Mouse (Mus musculus): ENCODE data around the gene Ncapd3. TPM values are rescaled to one million over a fixed set of nuclear protein-coding genes. Genes with fewer than 3 reads are reported as not detected.

The Ncapd3 gene
- polyA plus RNA-seq, 1 experiment from 2014 or later = 35.1 TPM

DNA sequence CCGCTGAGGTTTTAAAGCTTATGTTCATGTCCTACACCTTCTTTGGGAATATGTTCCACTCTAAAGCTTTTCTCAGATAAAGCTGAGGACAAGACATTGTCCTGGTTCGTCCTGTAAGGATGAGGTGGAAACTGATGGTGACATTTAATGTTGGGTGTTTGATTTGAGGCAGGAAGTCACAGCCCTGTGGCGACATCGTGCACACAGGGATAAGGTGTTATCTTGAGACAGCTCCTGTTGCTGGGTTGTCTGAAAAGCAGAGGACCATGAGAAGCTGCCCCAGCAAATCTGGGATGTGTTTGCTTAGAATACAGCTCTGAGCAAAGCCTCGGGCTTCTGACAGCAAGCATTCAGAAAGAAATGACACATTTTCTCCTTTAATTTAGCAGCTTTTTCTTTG, 56.3 kb downstream of the Ncapd3 start:
- H3K9ac ChIP-seq (ENCODE audit: low read length) = no peak overlapping the region
- no peaks in the 10 kb centered on the region for H3K9me3 ChIP-seq (ENCODE audit: control insufficient read depth, low read length)
- no peaks in the 10 kb centered on the region for H3K27me3 ChIP-seq (ENCODE audit: control insufficient read depth, insufficient read depth, low read depth, low read length)
- no peak overlapping the region for H3K27ac ChIP-seq (ENCODE audit: low read length)
- no peak overlapping the region for H3K4me2 ChIP-seq (ENCODE audit: low read depth, low read length)
- H3K4me3 ChIP-seq (ENCODE audit: low read length) = no peak overlapping the region
- ATAC-seq (ENCODE audit: low read depth) = no peak
- no peaks in the 10 kb centered on the region for H3K4me1 ChIP-seq (replicated peaks; ENCODE audit: control insufficient read depth, insufficient read depth, low read length)
- H3K36me3 ChIP-seq (ENCODE audit: control insufficient read depth, insufficient read depth, low read length) = peaks cover 60% of the 10 kb centered on the region
- 81% methylated on average over 5 of the region's 5 CpGs for WGBS

DNA sequence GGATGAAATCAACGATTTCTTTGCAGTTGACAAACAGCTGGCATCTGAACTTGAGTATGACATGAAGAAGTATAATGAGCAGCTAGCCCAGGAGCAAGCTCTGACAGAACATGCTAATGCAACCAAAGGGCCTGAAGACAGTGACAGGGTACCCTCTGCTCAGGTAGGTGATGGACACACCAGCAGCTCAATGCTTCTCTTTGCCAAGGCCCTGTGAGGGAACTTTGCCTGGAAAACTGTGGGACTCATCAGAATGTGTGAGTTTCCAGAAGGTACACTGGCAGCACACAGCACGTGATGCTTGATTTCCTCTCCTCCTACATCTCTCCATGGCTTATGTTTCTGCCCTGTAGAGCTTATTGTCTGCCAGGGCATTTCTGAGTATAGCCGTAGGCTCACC, 57.4 kb downstream of the Ncapd3 start:
- H3K4me1 ChIP-seq (replicated peaks; ENCODE audit: control insufficient read depth, insufficient read depth, low read length) = no peaks in the 10 kb centered on the region
- H3K27me3 ChIP-seq (ENCODE audit: control insufficient read depth, insufficient read depth, low read depth, low read length) = no peaks in the 10 kb centered on the region
- no peak overlapping the region for H3K4me2 ChIP-seq (ENCODE audit: low read depth, low read length)
- H3K36me3 ChIP-seq (ENCODE audit: control insufficient read depth, insufficient read depth, low read length) = peaks cover 63% of the 10 kb centered on the region
- WGBS = 87% methylated on average over 3 of the region's 3 CpGs
- no peak overlapping the region for H3K27ac ChIP-seq (ENCODE audit: low read length)
- H3K9ac ChIP-seq (ENCODE audit: low read length) = no peak overlapping the region
- H3K9me3 ChIP-seq (ENCODE audit: control insufficient read depth, low read length) = no peaks in the 10 kb centered on the region
- ATAC-seq (ENCODE audit: low read depth) = no peak
- H3K4me3 ChIP-seq (ENCODE audit: low read length) = no peak overlapping the region

DNA sequence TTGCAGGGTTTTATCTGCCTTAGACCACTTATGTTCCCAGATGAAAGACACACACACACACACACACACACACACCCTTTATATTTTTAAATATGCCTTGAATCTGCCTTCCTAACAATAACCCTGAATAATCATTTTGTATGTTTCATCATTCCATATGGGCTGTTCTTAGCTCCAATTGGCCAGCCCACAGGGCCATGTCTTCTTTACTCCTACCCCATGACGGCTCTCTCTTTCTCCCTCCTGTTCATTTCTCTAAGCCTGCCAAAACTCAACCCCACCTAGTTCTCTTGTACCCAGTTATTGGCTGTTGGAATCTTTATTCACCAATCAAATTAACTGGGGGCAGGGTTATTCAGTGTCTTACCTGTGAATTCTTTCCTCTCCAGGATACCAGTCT, 60.2 kb downstream of the Ncapd3 start:
- Histone ChIP-seq H3K9me3 (ENCODE audit: control insufficient read depth, low read length) (no peaks in the 10 kb centered on the region), H3K27ac (ENCODE audit: low read length) (no peak overlapping the region), H3K4me1 (replicated peaks; ENCODE audit: control insufficient read depth, insufficient read depth, low read length) (no peaks in the 10 kb centered on the region), H3K36me3 (ENCODE audit: control insufficient read depth, insufficient read depth, low read length) (peaks cover 53% of the 10 kb centered on the region), H3K4me2 (ENCODE audit: low read depth, low read length) (no peak overlapping the region), H3K9ac (ENCODE audit: low read length) (no peak overlapping the region), H3K27me3 (ENCODE audit: control insufficient read depth, insufficient read depth, low read depth, low read length) (no peaks in the 10 kb centered on the region), H3K4me3 (ENCODE audit: low read length) (no peak overlapping the region)
- 88% methylated on average over 1 of the region's 1 CpGs for WGBS
- ATAC-seq (ENCODE audit: low read depth) = no peak

DNA sequence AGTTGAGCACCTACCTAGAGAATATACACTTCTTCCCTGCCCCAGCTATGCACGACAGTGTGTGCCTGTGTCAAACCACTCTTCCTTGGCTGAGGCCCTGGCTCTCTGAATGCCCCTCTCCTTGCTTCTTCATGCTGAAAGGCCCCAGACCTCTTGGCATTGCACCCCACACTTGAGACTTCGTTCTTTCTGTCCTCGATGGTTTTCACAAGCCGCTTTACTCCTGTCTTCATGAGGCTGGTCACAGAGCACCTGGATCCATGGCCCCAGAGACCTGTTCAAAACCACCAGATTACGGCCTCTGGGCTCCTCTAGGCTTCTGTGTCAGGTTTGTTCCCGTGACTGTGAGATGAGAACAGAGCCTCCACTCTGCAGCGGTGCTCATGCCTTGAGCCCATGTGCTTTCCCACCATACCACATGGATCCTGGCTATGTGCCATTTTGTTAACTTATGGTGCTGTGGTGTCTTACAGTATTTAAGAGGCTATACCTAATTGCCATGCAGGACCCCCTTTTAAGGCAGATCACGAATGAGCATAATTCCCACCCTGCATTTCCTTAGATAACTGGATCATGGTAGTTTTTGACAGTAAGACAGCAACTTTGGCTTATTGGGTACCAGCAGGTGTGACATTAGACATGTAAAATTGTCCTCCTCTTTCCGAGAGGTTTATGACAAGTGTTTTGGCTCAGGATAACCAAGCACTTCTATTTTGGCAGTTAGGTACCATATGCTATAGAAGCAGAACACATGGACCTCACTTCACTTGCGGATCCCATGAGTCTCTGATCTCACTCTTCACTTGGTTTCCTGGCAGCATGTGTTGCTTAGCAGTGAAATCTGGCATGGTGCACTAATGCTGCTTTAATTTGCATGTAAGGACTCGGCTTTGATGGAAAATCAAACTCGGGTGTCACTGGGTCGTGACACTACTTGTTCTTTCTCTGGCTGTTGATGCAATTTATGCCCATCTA, 61.1 kb downstream of the Ncapd3 start:
- Histone ChIP-seq H3K9ac (ENCODE audit: low read length) (no peak overlapping the region), H3K4me1 (replicated peaks; ENCODE audit: control insufficient read depth, insufficient read depth, low read length) (no peaks in the 10 kb centered on the region), H3K27ac (ENCODE audit: low read length) (no peak overlapping the region), H3K4me3 (ENCODE audit: low read length) (no peak overlapping the region), H3K27me3 (ENCODE audit: control insufficient read depth, insufficient read depth, low read depth, low read length) (no peaks in the 10 kb centered on the region), H3K9me3 (ENCODE audit: control insufficient read depth, low read length) (no peaks in the 10 kb centered on the region), H3K36me3 (ENCODE audit: control insufficient read depth, insufficient read depth, low read length) (peaks cover 52% of the 10 kb centered on the region), H3K4me2 (ENCODE audit: low read depth, low read length) (no peak overlapping the region)
- WGBS = 88% methylated on average over 13 of the region's 13 CpGs
- no peak for ATAC-seq (ENCODE audit: low read depth)

DNA sequence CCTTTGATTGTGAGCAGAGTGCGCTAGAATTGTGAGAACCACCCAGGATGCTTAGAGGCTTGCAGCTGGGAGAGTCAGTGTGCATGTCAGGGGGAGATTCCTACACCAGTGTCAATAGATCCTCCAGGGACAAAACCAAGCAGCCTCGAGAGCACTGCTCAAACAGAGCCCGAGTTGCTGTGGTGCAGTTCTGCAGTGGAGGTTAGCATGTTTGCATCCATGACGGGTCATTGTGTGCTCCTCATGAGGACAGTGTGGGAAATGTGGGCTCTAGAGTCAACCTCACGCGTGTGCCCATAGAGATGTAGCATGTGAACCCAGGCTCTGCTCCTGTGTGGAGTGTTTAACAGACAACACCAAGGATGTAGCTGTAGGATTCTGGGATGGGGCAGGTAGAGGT, 62.9 kb downstream of the Ncapd3 start:
- H3K9me3 ChIP-seq (ENCODE audit: control insufficient read depth, low read length) = no peaks in the 10 kb centered on the region
- H3K27ac ChIP-seq (ENCODE audit: low read length) = no peak overlapping the region
- no peak for ATAC-seq (ENCODE audit: low read depth)
- 86% methylated on average over 6 of the region's 6 CpGs for WGBS
- no peaks in the 10 kb centered on the region for H3K4me1 ChIP-seq (replicated peaks; ENCODE audit: control insufficient read depth, insufficient read depth, low read length)
- peaks cover 48% of the 10 kb centered on the region for H3K36me3 ChIP-seq (ENCODE audit: control insufficient read depth, insufficient read depth, low read length)
- no peak overlapping the region for H3K4me3 ChIP-seq (ENCODE audit: low read length)
- H3K27me3 ChIP-seq (ENCODE audit: control insufficient read depth, insufficient read depth, low read depth, low read length) = no peaks in the 10 kb centered on the region
- H3K9ac ChIP-seq (ENCODE audit: low read length) = no peak overlapping the region
- H3K4me2 ChIP-seq (ENCODE audit: low read depth, low read length) = no peak overlapping the region

DNA sequence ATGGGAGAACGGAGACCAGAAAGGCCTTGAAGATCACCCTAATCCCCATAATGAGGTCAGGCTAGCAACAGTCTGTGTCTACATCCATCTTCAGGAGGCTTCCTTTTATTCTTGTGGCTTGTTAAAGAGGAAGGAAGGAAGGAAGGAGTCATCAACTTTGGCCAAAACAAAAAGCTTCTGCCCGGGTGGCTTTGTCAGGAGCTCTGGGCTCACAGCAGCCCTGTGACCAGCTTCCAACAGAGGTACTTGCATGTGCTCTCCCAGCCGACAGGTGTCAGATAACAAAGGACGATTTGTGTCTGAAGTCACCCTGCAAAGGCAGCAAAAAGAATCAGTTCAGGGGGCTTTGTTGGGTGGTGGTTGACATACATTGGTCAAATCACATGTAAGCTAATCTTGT, 68.1 kb downstream of the Ncapd3 start:
- 39% methylated on average over 4 of the region's 4 CpGs for WGBS
- H3K27me3 ChIP-seq (ENCODE audit: control insufficient read depth, insufficient read depth, low read depth, low read length) = no peaks in the 10 kb centered on the region
- H3K4me2 ChIP-seq (ENCODE audit: low read depth, low read length) = no peak overlapping the region
- H3K9me3 ChIP-seq (ENCODE audit: control insufficient read depth, low read length) = no peaks in the 10 kb centered on the region
- no peak overlapping the region for H3K4me3 ChIP-seq (ENCODE audit: low read length)
- peak overlapping the region; percentile 5 for H3K27ac ChIP-seq (ENCODE audit: low read length)
- peaks cover 30% of the 10 kb centered on the region for H3K36me3 ChIP-seq (ENCODE audit: control insufficient read depth, insufficient read depth, low read length)
- peak; percentile 49; the same call in 1 of the 2 replicates for ATAC-seq (ENCODE audit: low read depth)
- H3K9ac ChIP-seq (ENCODE audit: low read length) = no peak overlapping the region
- H3K4me1 ChIP-seq (replicated peaks; ENCODE audit: control insufficient read depth, insufficient read depth, low read length) = no peaks in the 10 kb centered on the region; the same call in 1 of the 2 replicates

DNA sequence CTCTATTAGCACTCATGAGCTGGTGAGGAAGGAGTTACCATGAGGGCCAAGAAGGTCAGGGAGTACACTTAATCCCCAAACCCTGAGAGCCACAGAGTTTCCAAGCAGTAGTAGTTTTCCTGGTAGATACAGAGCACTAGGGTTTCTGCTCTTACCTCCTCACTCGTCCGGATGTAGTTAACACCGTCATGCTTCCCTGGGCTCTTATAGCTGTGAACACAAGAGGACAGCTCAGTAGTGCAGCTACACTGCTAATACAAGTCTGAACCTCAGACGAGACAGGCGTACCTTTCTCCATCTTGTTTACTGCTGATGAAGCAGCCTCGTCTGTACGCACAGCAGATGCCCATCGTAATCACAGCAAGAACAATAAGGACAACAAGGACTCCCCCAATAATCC, 68.6 kb downstream of the Ncapd3 start:
- no peak overlapping the region for H3K4me2 ChIP-seq (ENCODE audit: low read depth, low read length)
- whole genome bisulfite sequencing = 84% methylated on average over 8 of the region's 8 CpGs
- H3K9ac ChIP-seq (ENCODE audit: low read length) = no peak overlapping the region
- H3K36me3 ChIP-seq (ENCODE audit: control insufficient read depth, insufficient read depth, low read length) = peaks cover 32% of the 10 kb centered on the region
- no peaks in the 10 kb centered on the region for H3K27me3 ChIP-seq (ENCODE audit: control insufficient read depth, insufficient read depth, low read depth, low read length)
- no peaks in the 10 kb centered on the region for H3K9me3 ChIP-seq (ENCODE audit: control insufficient read depth, low read length)
- no peak overlapping the region for H3K4me3 ChIP-seq (ENCODE audit: low read length)
- H3K4me1 ChIP-seq (replicated peaks; ENCODE audit: control insufficient read depth, insufficient read depth, low read length) = no peaks in the 10 kb centered on the region; the same call in 1 of the 2 replicates
- no peak for ATAC-seq (ENCODE audit: low read depth)
- H3K27ac ChIP-seq (ENCODE audit: low read length) = peak overlapping the region; percentile 5

DNA sequence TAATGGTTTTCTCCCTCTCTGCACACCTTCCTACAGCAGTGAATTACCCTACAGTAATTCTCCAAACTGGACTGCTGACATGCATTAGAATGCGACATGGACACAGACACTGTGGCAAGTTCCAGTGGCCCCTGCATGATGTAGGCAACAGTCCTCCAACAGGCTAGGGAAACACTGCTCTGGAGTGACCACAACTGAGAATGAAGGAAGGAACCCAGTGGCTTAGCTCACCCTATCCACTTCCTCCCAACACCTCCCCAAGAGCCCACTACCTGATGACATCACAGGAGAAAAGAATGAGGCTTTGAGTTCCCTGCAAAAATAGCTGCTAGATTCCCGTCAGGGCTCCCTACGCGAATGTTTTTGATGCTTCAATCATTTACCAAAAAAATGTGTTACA, 69.5 kb downstream of the Ncapd3 start:
- H3K9me3 ChIP-seq (ENCODE audit: control insufficient read depth, low read length) = no peaks in the 10 kb centered on the region
- H3K4me3 ChIP-seq (ENCODE audit: low read length) = no peak overlapping the region
- peaks cover 32% of the 10 kb centered on the region for H3K36me3 ChIP-seq (ENCODE audit: control insufficient read depth, insufficient read depth, low read length)
- no peaks in the 10 kb centered on the region; the same call in 1 of the 2 replicates for H3K4me1 ChIP-seq (replicated peaks; ENCODE audit: control insufficient read depth, insufficient read depth, low read length)
- 79% methylated on average over 4 of the region's 4 CpGs for WGBS
- no peak overlapping the region for H3K27ac ChIP-seq (ENCODE audit: low read length)
- H3K27me3 ChIP-seq (ENCODE audit: control insufficient read depth, insufficient read depth, low read depth, low read length) = no peaks in the 10 kb centered on the region
- no peak overlapping the region for H3K9ac ChIP-seq (ENCODE audit: low read length)
- ATAC-seq (ENCODE audit: low read depth) = no peak
- H3K4me2 ChIP-seq (ENCODE audit: low read depth, low read length) = no peak overlapping the region

DNA sequence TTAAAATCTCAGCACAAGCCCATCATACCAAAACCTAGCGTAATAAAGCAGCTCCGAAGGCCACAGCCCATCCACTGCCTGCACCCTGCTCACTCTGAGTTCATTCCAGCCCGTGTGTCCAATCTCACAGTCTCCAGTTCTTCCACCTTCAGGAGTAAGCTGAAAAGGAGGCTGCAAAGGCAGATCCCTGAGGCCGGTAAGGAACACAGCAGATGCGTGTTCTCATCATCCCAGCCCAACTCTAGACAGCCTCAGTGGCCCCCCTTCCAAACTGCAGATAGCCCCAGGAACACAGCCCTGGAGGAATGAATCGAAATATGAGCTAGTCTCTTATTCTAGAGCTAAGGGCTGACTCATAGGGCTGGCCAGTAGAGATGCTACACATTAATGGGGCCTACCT, 71.5 kb downstream of the Ncapd3 start:
- Histone ChIP-seq H3K27ac (ENCODE audit: low read length) (no peak overlapping the region), H3K36me3 (ENCODE audit: control insufficient read depth, insufficient read depth, low read length) (peaks cover 21% of the 10 kb centered on the region), H3K4me3 (ENCODE audit: low read length) (no peak overlapping the region), H3K27me3 (ENCODE audit: control insufficient read depth, insufficient read depth, low read depth, low read length) (no peaks in the 10 kb centered on the region), H3K4me1 (replicated peaks; ENCODE audit: control insufficient read depth, insufficient read depth, low read length) (no peaks in the 10 kb centered on the region; the same call in 1 of the 2 replicates), H3K9me3 (ENCODE audit: control insufficient read depth, low read length) (no peaks in the 10 kb centered on the region), H3K9ac (ENCODE audit: low read length) (no peak overlapping the region), H3K4me2 (ENCODE audit: low read depth, low read length) (no peak overlapping the region)
- ATAC-seq (ENCODE audit: low read depth) = no peak
- 89% methylated on average over 6 of the region's 6 CpGs for whole genome bisulfite sequencing
